Mouse (Mus musculus) MEL (cell line): ENCODE measurements at regions not wholly inside any gene's neighbourhood (a gene's known extent, or its start where the extent isn't known, plus 50 kb on each side); places are given as distances from the start of the nearest gene placed in this dataset.

Source experiments
- DNase-seq: peaks from one replicate; pipeline ENCODE4 v3.0.0; 2011; ENCODE audit warnings: low read depth, low spot score
- H3K27ac ChIP-seq: 2 replicates; pipeline ENCODE4 v1.5.1; 2012; ENCODE audit warnings: low read depth, mild to moderate bottlenecking, control low read depth, low read length, moderate library complexity; ENCODE audit not compliant: control insufficient read depth
- H3K27me3 ChIP-seq, 2 experiments: fragments of 150-350 bp in 1 of 2; sonication (generic) in 1 of 2; 2 replicates each; pipeline ENCODE4 v1.6.1; 2012; ENCODE audit warnings: low read length in 2 of 2, mild to moderate bottlenecking in 2 of 2, improper control_type of control experiment in 1 of 2, moderate library complexity in 1 of 2; ENCODE audit not compliant: insufficient read depth in 2 of 2, control insufficient read depth in 1 of 2
- H3K36me3 ChIP-seq, 2 experiments: 2 replicates each; pipeline ENCODE4 v1.6.1; 2012 to 2014; ENCODE audit warnings: low read length in 2 of 2, improper control_type of control experiment in 1 of 2, inconsistent platforms in 1 of 2, mild to moderate bottlenecking in 1 of 2; ENCODE audit not compliant: insufficient read depth in 2 of 2, control insufficient read depth in 1 of 2
- H3K4me1 ChIP-seq, 2 experiments: fragments of 150-350 bp in 1 of 2; sonication (generic) in 1 of 2; 2 replicates each; pipeline ENCODE4 v1.6.1; 2012; ENCODE audit warnings: low read length in 2 of 2, improper control_type of control experiment in 1 of 2, mild to moderate bottlenecking in 1 of 2; ENCODE audit not compliant: insufficient read depth in 2 of 2, control insufficient read depth in 1 of 2
- H3K4me3 ChIP-seq, 2 experiments: fragments of 150-350 bp in 1 of 2; sonication (generic) in 1 of 2; 2 replicates each; pipeline ENCODE4 v1.5.1; 2012; ENCODE audit warnings: low read depth in 2 of 2, low read length in 2 of 2, mild to moderate bottlenecking in 2 of 2, moderate library complexity in 2 of 2, control low read depth in 1 of 2, improper control_type of control experiment in 1 of 2; ENCODE audit not compliant: control insufficient read depth in 1 of 2, insufficient read depth in 1 of 2
- H3K79me2 ChIP-seq: 2 replicates; pipeline ENCODE4 v1.6.1; 2012; ENCODE audit warnings: mild to moderate bottlenecking, low read length, moderate library complexity; ENCODE audit not compliant: control insufficient read depth, poor library complexity, insufficient read depth
- H3K9ac ChIP-seq: 2 replicates; pipeline ENCODE4 v1.6.1; 2012; ENCODE audit warnings: low read depth, mild to moderate bottlenecking, control low read depth, low read length, moderate library complexity; ENCODE audit not compliant: control insufficient read depth, poor library complexity, severe bottlenecking
- H3K9me3 ChIP-seq: fragments of 150-350 bp; sonication (generic); replicated peaks from 2 replicates; pipeline ENCODE4 v1.6.1; 2012; ENCODE audit warnings: mild to moderate bottlenecking, low read length, improper control_type of control experiment, moderate library complexity; ENCODE audit not compliant: insufficient read depth
- BHLHE40 ChIP-seq: IDR thresholded peaks from 2 replicates; pipeline ENCODE4 v1.6.1; 2012; ENCODE audit warnings: low read depth, mild to moderate bottlenecking, inconsistent platforms, low read length, improper control_type of control experiment, borderline replicate concordance
- CTCF ChIP-seq, 3 experiments: IDR thresholded peaks in 2 of 3; conservative IDR thresholded peaks in 1 of 3; 2 replicates each; pipeline ENCODE4 v1.5.1; 2011 to 2012; ENCODE audit warnings: low read length in 3 of 3, low read depth in 2 of 3, mild to moderate bottlenecking in 2 of 3, improper control_type of control experiment in 1 of 3, inconsistent platforms in 1 of 3, mixed read lengths in 1 of 3, moderate library complexity in 1 of 3; ENCODE audit not compliant: control insufficient read depth in 1 of 3, insufficient read depth in 1 of 3, poor library complexity in 1 of 3, severe bottlenecking in 1 of 3
- ETS1 ChIP-seq: IDR thresholded peaks from 2 replicates; pipeline ENCODE4 v1.6.1; 2012; ENCODE audit warnings: low read depth, mild to moderate bottlenecking, inconsistent platforms, low read length, improper control_type of control experiment, moderate library complexity
- KAT2A ChIP-seq: conservative IDR thresholded peaks from 2 replicates; pipeline ENCODE4 v1.6.1; 2012; ENCODE audit warnings: low read depth, low read length, improper control_type of control experiment, inconsistent platforms
- MEF2A ChIP-seq: IDR thresholded peaks from 2 replicates; pipeline ENCODE4 v1.6.1; 2014; ENCODE audit warnings: low read depth, mild to moderate bottlenecking, inconsistent platforms, low read length, improper control_type of control experiment; ENCODE audit not compliant: poor library complexity, insufficient replicate concordance, severe bottlenecking; ENCODE audit errors: extremely low read depth
- MYC ChIP-seq: IDR thresholded peaks from 2 replicates; pipeline ENCODE4 v1.6.1; 2011; ENCODE audit warnings: low read depth, mild to moderate bottlenecking, low read length, improper control_type of control experiment, moderate library complexity
- NELFE ChIP-seq: IDR thresholded peaks from 2 replicates; pipeline ENCODE4 v1.6.1; 2011; ENCODE audit warnings: low read depth, low read length, improper control_type of control experiment
- POLR2A ChIP-seq, 2 experiments: IDR thresholded peaks; 2 replicates each; pipeline ENCODE4 v1.6.1; 2011 to 2012; ENCODE audit warnings: low read length in 2 of 2, mild to moderate bottlenecking in 2 of 2, control low read depth in 1 of 2, improper control_type of control experiment in 1 of 2, low read depth in 1 of 2, moderate library complexity in 1 of 2; ENCODE audit not compliant: control insufficient read depth in 1 of 2, insufficient read depth in 1 of 2, poor library complexity in 1 of 2
- POLR2AphosphoS5 ChIP-seq: IDR thresholded peaks from 2 replicates; pipeline ENCODE4 v1.6.1; 2012; ENCODE audit warnings: low read depth, borderline replicate concordance, mild to moderate bottlenecking, inconsistent platforms, low read length, moderate library complexity, mixed read lengths
- RAD21 ChIP-seq: IDR thresholded peaks from 2 replicates; pipeline ENCODE4 v1.6.1; 2011; ENCODE audit warnings: mild to moderate bottlenecking, low read depth, low read length, improper control_type of control experiment
- RCOR1 ChIP-seq: IDR thresholded peaks from 2 replicates; pipeline ENCODE4 v1.6.1; 2012; ENCODE audit warnings: low read depth, mild to moderate bottlenecking, inconsistent platforms, low read length, improper control_type of control experiment
- SIN3A ChIP-seq: IDR thresholded peaks from 2 replicates; pipeline ENCODE4 v1.6.1; 2012; ENCODE audit warnings: low read length, improper control_type of control experiment, inconsistent platforms
- SMC3 ChIP-seq: IDR thresholded peaks from 2 replicates; pipeline ENCODE4 v1.6.1; 2011; ENCODE audit warnings: low read depth, low read length, improper control_type of control experiment
- TBP ChIP-seq: IDR thresholded peaks from 2 replicates; pipeline ENCODE4 v1.8.0; 2011; ENCODE audit warnings: low read depth, low read length, improper control_type of control experiment
- TCF12 ChIP-seq: IDR thresholded peaks from 2 replicates; pipeline ENCODE4 v1.6.1; 2014; ENCODE audit warnings: low read depth, mild to moderate bottlenecking, inconsistent platforms, low read length, improper control_type of control experiment, moderate library complexity
- UBTF ChIP-seq: IDR thresholded peaks from 2 replicates; pipeline ENCODE4 v1.6.1; 2012; ENCODE audit warnings: low read depth, mild to moderate bottlenecking, inconsistent platforms, low read length, improper control_type of control experiment, moderate library complexity, borderline replicate concordance; ENCODE audit not compliant: insufficient read depth
- USF1 ChIP-seq: IDR thresholded peaks from 2 replicates; pipeline ENCODE4 v1.6.1; 2014; ENCODE audit warnings: low read depth, mild to moderate bottlenecking, inconsistent platforms, low read length, improper control_type of control experiment, moderate library complexity
- USF2 ChIP-seq, 2 experiments: IDR thresholded peaks; 2 replicates each; pipeline ENCODE4 v1.6.1; 2011 to 2012; ENCODE audit warnings: improper control_type of control experiment in 2 of 2, low read length in 2 of 2, borderline replicate concordance in 1 of 2, inconsistent platforms in 1 of 2, low read depth in 1 of 2, mild to moderate bottlenecking in 1 of 2; ENCODE audit not compliant: insufficient read depth in 1 of 2
- ZC3H11A ChIP-seq: IDR thresholded peaks from 2 replicates; pipeline ENCODE4 v1.6.1; 2012; ENCODE audit warnings: low read depth, mild to moderate bottlenecking, inconsistent platforms, low read length, improper control_type of control experiment
- ZKSCAN1 ChIP-seq: IDR thresholded peaks from 2 replicates; pipeline ENCODE4 v1.6.1; 2012; ENCODE audit warnings: low read depth, mild to moderate bottlenecking, inconsistent platforms, low read length, improper control_type of control experiment, moderate library complexity
- ZMIZ1 ChIP-seq: IDR thresholded peaks from 2 replicates; pipeline ENCODE4 v1.6.1; 2012; ENCODE audit warnings: low read depth, mild to moderate bottlenecking, inconsistent platforms, low read length, improper control_type of control experiment, moderate library complexity
- ZNF384 ChIP-seq: IDR thresholded peaks from 2 replicates; pipeline ENCODE4 v1.6.1; 2012; ENCODE audit warnings: low read depth, mild to moderate bottlenecking, inconsistent platforms, low read length, improper control_type of control experiment

DNA sequence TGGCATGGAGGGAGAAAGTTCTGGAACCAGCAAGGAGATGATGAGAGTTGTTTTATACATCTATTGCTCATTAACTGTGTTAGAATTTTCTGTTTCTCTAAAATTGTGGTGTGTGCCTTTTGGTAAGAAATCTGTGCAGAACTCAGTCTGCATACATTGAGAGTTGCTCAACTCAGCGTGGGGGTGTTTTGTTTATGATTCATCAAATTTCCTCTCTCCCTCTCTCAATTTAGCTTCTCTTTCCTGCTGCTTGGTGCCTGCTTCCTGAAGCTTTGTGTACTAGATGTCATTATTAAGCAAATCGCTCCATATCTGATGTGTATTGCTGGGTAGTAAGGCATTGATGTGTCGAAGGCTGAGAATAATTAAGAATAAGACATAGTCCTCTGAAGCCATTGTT, 81.4 kb upstream of the Eif4g2 start:
- no peak overlapping the region for H3K27ac ChIP-seq
- no peaks in the 10 kb centered on the region for H3K36me3 ChIP-seq
- H3K4me1 ChIP-seq, result no peaks in the 10 kb centered on the region
- no peak for TF ChIP-seq MEF2A
- TF ChIP-seq ZMIZ1, result no peak
- TF ChIP-seq BHLHE40, result no peak
- TF ChIP-seq SIN3A, result no peak
- TF ChIP-seq MYC, result no peak
- TF ChIP-seq RCOR1, result no peak
- no peak for TF ChIP-seq ZC3H11A
- no peak for TF ChIP-seq ZNF384
- no peak for TF ChIP-seq UBTF
- no peak for TF ChIP-seq ETS1
- TF ChIP-seq USF2 (IDR thresholded peaks at IDR 0.05; ENCODE audit: borderline replicate concordance in 1 of 2, insufficient read depth in 1 of 2, low read depth in 1 of 2, low read length in 2 of 2), result no peak
- TF ChIP-seq KAT2A, result no peak
- no peak for TF ChIP-seq POLR2A (IDR thresholded peaks at IDR 0.05; ENCODE audit: control insufficient read depth in 1 of 2, insufficient read depth in 1 of 2, low read depth in 1 of 2, low read length in 2 of 2, poor library complexity in 1 of 2)
- TF ChIP-seq ZKSCAN1, result no peak
- TF ChIP-seq RAD21, result no peak
- no peak for TF ChIP-seq POLR2AphosphoS5
- TF ChIP-seq NELFE, result no peak
- TF ChIP-seq TBP, result no peak
- H3K4me3 ChIP-seq, result no peak overlapping the region
- no peak overlapping the region for H3K9ac ChIP-seq
- no peak for DNase-seq
- no peaks in the 10 kb centered on the region for H3K9me3 ChIP-seq
- H3K79me2 ChIP-seq, result no peaks in the 10 kb centered on the region
- no peaks in the 10 kb centered on the region for H3K27me3 ChIP-seq

DNA sequence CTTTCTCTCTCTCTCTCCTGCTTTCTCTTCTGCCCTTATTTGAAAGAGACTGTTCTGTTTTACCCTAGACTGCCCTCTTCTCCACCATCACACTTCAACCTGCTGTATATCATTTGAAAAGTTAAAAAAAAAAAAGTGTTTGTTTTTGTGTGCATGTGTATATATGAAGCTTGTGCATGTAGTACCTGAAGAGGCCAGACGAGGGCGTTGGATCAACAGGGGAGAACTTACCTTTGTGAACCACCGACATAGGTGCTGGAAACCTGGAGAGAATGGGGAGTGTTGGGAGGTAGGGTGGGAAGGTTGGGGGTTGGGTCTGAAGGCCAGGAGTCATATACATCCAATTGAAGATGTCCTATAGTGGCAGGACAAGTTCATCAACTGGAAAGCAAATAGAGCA, 81.0 kb upstream of the Eif4g2 start:
- Histone ChIP-seq H3K27ac (no peak overlapping the region), H3K4me1 (no peaks in the 10 kb centered on the region), H3K27me3 (no peaks in the 10 kb centered on the region), H3K36me3 (no peaks in the 10 kb centered on the region), H3K9me3 (no peaks in the 10 kb centered on the region), H3K79me2 (no peaks in the 10 kb centered on the region), H3K9ac (no peak overlapping the region), H3K4me3 (no peak overlapping the region)
- DNase-seq, result peak; percentile 57
- TF ChIP-seq TCF12, result no peak
- TF ChIP-seq ZC3H11A, result 0 out of 2 replicates have a peak, but pooled peaks have one; percentile 4
- no peak for TF ChIP-seq USF1
- peak; percentile 75 for TF ChIP-seq ZNF384
- peak; percentile 36 for TF ChIP-seq SMC3
- peak; percentile 37 to 56 (median 52); a peak in 5 of 6 replicates for TF ChIP-seq CTCF (IDR thresholded peaks at IDR 0.05 in 2 of 3, conservative IDR thresholded peaks at IDR 0.05 in 1 of 3; ENCODE audit: control insufficient read depth in 1 of 3, insufficient read depth in 1 of 3, low read depth in 2 of 3, low read length in 3 of 3, poor library complexity in 1 of 3, severe bottlenecking in 1 of 3)
- peak; percentile 17 for TF ChIP-seq RAD21
